Mouse (Mus musculus): ENCODE measurements around the gene P4htm.

DNA sequence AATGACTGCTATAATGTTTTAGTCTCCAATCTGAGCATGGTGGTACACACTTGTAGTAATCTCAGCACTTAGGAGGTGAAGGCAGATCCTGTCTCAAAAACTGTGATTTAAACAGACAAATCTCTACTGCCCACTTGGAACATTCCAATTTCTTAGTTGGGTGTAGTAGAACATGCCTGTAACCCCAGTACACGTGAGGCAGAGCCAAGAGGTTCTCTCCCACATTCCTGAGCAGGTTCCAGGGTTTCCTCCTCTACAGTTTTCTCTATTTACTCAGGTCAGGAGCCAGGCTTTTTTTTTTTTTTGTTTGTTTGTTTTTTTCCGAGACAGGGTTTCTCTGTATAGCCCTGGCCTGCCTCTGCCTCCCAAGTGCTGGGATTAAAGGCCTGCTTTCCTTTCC is 2.5 kb upstream of the P4htm start:
- TF ChIP-seq CTCF (IDR thresholded peaks at IDR 0.05; ENCODE audit: low read depth) (no peak), EP300 (IDR thresholded peaks at IDR 0.05; ENCODE audit: low read depth) (no peak)
